Mouse (Mus musculus): ENCODE measurements around the gene Cyld. TPM values are rescaled to one million over a fixed set of nuclear protein-coding genes. Genes with fewer than 3 reads are reported as not detected.

Cyld gene
- polyA plus RNA-seq, 1 experiment, result 26.8 TPM

GRCm38 (mm10) chr8:88793746-88794614, 97.2 kb downstream of the Cyld start:
- Histone ChIP-seq H3K4me1 (ENCODE audit: control insufficient read depth, insufficient read depth, low read length) (peaks cover 3% of the 10 kb centered on the region; the same call in 1 of the 2 replicates), H3K4me3 (replicated peaks; ENCODE audit: insufficient read depth, low read depth, low read length) (no peak overlapping the region), H3K27me3 (ENCODE audit: control insufficient read depth, insufficient read depth, low read length) (no peaks in the 10 kb centered on the region), H3K27ac (ENCODE audit: insufficient read depth, low read length) (no peak overlapping the region)
- no peak for TF ChIP-seq CTCF (IDR thresholded peaks at IDR 0.05; ENCODE audit: borderline replicate concordance, insufficient read depth, low read depth, low read length)
- no peak for TF ChIP-seq POLR2A (IDR thresholded peaks at IDR 0.05; ENCODE audit: borderline replicate concordance, insufficient read depth, low read length)
- WGBS, result 33% methylated on average over 24 of the region's 24 CpGs
- no peak for DNase-seq

- H3K4me3 ChIP-seq (replicated peaks; ENCODE audit: insufficient read depth, low read depth, low read length), result no peak overlapping the region
- no peak overlapping the region for H3K27ac ChIP-seq (ENCODE audit: insufficient read depth, low read length)
- peaks cover 3% of the 10 kb centered on the region; the same call in 1 of the 2 replicates for H3K4me1 ChIP-seq (ENCODE audit: control insufficient read depth, insufficient read depth, low read length)
- no peak for DNase-seq
- TF ChIP-seq POLR2A (IDR thresholded peaks at IDR 0.05; ENCODE audit: borderline replicate concordance, insufficient read depth, low read length), result no peak
- TF ChIP-seq CTCF (IDR thresholded peaks at IDR 0.05; ENCODE audit: borderline replicate concordance, insufficient read depth, low read depth, low read length), result no peak
- WGBS, result 83% methylated on average over 7 of the region's 7 CpGs
- H3K27me3 ChIP-seq (ENCODE audit: control insufficient read depth, insufficient read depth, low read length), result no peaks in the 10 kb centered on the region
Observed at GRCm38 (mm10) chr8:88794615-88794907, 97.7 kb downstream of the Cyld start.

- no peak overlapping the region for H3K27ac ChIP-seq (ENCODE audit: insufficient read depth, low read length)
- H3K27me3 ChIP-seq (ENCODE audit: control insufficient read depth, insufficient read depth, low read length), result no peaks in the 10 kb centered on the region
- peaks cover 3% of the 10 kb centered on the region; the same call in 1 of the 2 replicates for H3K4me1 ChIP-seq (ENCODE audit: control insufficient read depth, insufficient read depth, low read length)
- WGBS, result 90% methylated on average over 5 of the region's 5 CpGs
- TF ChIP-seq CTCF (IDR thresholded peaks at IDR 0.05; ENCODE audit: borderline replicate concordance, insufficient read depth, low read depth, low read length) (no peak), POLR2A (IDR thresholded peaks at IDR 0.05; ENCODE audit: borderline replicate concordance, insufficient read depth, low read length) (no peak)
- DNase-seq, result no peak
- H3K4me3 ChIP-seq (replicated peaks; ENCODE audit: insufficient read depth, low read depth, low read length), result no peak overlapping the region
Observed at GRCm38 (mm10) chr8:88795896-88796295, 99.1 kb downstream of the Cyld start.

- no peak for DNase-seq
- H3K4me3 ChIP-seq (replicated peaks; ENCODE audit: insufficient read depth, low read depth, low read length), result no peak overlapping the region
- peaks cover 3% of the 10 kb centered on the region; the same call in 1 of the 2 replicates for H3K4me1 ChIP-seq (ENCODE audit: control insufficient read depth, insufficient read depth, low read length)
- H3K27me3 ChIP-seq (ENCODE audit: control insufficient read depth, insufficient read depth, low read length), result no peaks in the 10 kb centered on the region
- H3K27ac ChIP-seq (ENCODE audit: insufficient read depth, low read length), result no peak overlapping the region
- 91% methylated on average over 9 of the region's 9 CpGs for WGBS
- TF ChIP-seq CTCF (IDR thresholded peaks at IDR 0.05; ENCODE audit: borderline replicate concordance, insufficient read depth, low read depth, low read length) (no peak), POLR2A (IDR thresholded peaks at IDR 0.05; ENCODE audit: borderline replicate concordance, insufficient read depth, low read length) (no peak)
Observed at GRCm38 (mm10) chr8:88796651-88797050, 99.8 kb downstream of the Cyld start.

Other genes starting within 250 kb of the Cyld start
- gene Nkd1, start 175.7 kb upstream of the Cyld start, polyA plus RNA-seq (2012; rRNA removed), result 19.4 and 21.5 TPM in 2 replicates
- 0.59 and 0.90 TPM in 2 replicates for gene Snx20, start 60.9 kb upstream of the Cyld start, polyA plus RNA-seq (2012; rRNA removed)
- gene Nod2, start 49.7 kb upstream of the Cyld start, polyA plus RNA-seq (2012; rRNA removed), result 0.11 and 0.28 TPM in 2 replicates